Mouse (Mus musculus): ENCODE results near the gene Selenoi. TPM values are rescaled to one million over a fixed set of nuclear protein-coding genes. Genes with fewer than 3 reads are reported as not detected.
"Not testable (repeated sequence)": the region's sequence is repeated elsewhere in the genome, so short reads cannot be mapped to it uniquely, and the experiment has no call there.

Gene Selenoi
- polyA plus RNA-seq, 1 experiment from 2014 or later = 21.8 TPM

- Histone ChIP-seq H3K9ac (ENCODE audit: low read length) (no peak overlapping the region), H3K9me3 (ENCODE audit: control insufficient read depth, low read length) (no peaks in the 10 kb centered on the region), H3K27ac (ENCODE audit: low read depth, low read length) (no peak overlapping the region), H3K4me3 (ENCODE audit: low read depth, low read length) (no peak overlapping the region), H3K27me3 (ENCODE audit: control insufficient read depth, insufficient read depth, low read length) (no peaks in the 10 kb centered on the region), H3K4me1 (ENCODE audit: control insufficient read depth, insufficient read depth, low read length) (no peaks in the 10 kb centered on the region), H3K4me2 (no peak overlapping the region), H3K36me3 (ENCODE audit: control insufficient read depth, insufficient read depth, low read length) (no peaks in the 10 kb centered on the region)
- DNase-seq (ENCODE audit: low spot score, missing footprints) = no peak
- ATAC-seq (ENCODE audit: low FRiP score) = no peak
- WGBS = 63% methylated on average over 3 of the region's 3 CpGs
Observed at GRCm38 (mm10) chr5:30205034-30205433, 27.3 kb upstream of the Selenoi start.

DNA sequence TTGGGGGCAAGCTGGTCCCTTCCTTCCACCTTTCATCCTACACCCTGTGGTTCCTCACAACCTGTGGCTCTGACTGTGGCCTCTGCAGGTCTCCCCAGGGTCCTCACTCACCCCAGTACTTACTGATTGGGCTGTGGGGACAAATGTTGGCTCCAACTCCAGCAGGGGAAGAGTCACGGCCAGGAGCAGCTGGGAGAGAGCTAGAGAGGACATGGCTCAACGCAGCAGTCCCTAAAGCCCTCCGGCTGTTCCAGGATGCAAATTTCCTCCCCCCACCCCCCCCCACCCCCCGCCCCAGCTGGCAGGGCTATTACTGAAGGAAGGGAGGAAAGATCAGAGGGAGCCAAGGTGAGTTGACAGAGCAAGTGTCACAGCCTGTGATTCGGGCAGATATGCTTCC is 26.9 kb upstream of the Selenoi start, which contains the start of gene Adgrf3:
Adgrf3 (minus strand) TSS at position 230 of the 400 bp plus-strand sequence.
- DNase-seq (ENCODE audit: low spot score, missing footprints) = no peak
- H3K9ac ChIP-seq (ENCODE audit: low read length) = no peak within 1 kb of the TSS
- no peak for ATAC-seq (ENCODE audit: low FRiP score)
- H3K36me3 ChIP-seq (ENCODE audit: control insufficient read depth, insufficient read depth, low read length) = no peaks in the 10 kb centered on the region
- no peak within 1 kb of the TSS for H3K27ac ChIP-seq (ENCODE audit: low read depth, low read length)
- H3K9me3 ChIP-seq (ENCODE audit: control insufficient read depth, low read length) = no peaks in the 10 kb centered on the region
- no peaks in the 10 kb centered on the region for H3K4me1 ChIP-seq (ENCODE audit: control insufficient read depth, insufficient read depth, low read length)
- WGBS = 52% methylated on average over 5 of the region's 5 CpGs
- no peak within 1 kb of the TSS for H3K4me3 ChIP-seq (ENCODE audit: low read depth, low read length)
- no peak within 1 kb of the TSS for H3K4me2 ChIP-seq
- no peaks in the 10 kb centered on the region for H3K27me3 ChIP-seq (ENCODE audit: control insufficient read depth, insufficient read depth, low read length)

DNA sequence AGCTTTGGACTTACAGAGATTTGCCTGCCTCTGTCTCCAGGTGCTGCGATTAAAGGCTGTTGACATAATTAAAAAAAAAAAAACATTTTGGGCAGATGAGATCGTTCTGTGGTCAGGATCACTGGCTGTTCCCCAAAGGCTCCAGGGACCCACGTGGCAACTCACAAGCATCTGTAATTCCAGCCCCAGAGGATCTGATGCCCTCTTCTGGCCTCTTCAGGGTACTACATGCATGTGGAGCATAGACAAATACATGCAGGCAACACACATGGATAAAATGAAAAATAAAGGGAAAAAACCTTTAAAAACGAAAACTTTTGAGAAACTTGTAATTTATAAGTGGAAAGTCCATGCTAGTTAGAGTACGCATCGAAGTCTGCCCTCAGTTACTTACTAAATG is 25.1 kb upstream of the Selenoi start:
- DNase-seq (ENCODE audit: low spot score, missing footprints) (no peak), ATAC-seq (ENCODE audit: low FRiP score) (no peak)
- H3K36me3 ChIP-seq (ENCODE audit: control insufficient read depth, insufficient read depth, low read length) = no peaks in the 10 kb centered on the region
- H3K4me2 ChIP-seq = no peak overlapping the region
- H3K9me3 ChIP-seq (ENCODE audit: control insufficient read depth, low read length) = no peaks in the 10 kb centered on the region
- no peak overlapping the region for H3K27ac ChIP-seq (ENCODE audit: low read depth, low read length)
- H3K4me1 ChIP-seq (ENCODE audit: control insufficient read depth, insufficient read depth, low read length) = no peaks in the 10 kb centered on the region
- no peak overlapping the region for H3K4me3 ChIP-seq (ENCODE audit: low read depth, low read length)
- no peak overlapping the region for H3K9ac ChIP-seq (ENCODE audit: low read length)
- no peaks in the 10 kb centered on the region for H3K27me3 ChIP-seq (ENCODE audit: control insufficient read depth, insufficient read depth, low read length)
- 68% methylated on average over 6 of the region's 6 CpGs for WGBS

DNA sequence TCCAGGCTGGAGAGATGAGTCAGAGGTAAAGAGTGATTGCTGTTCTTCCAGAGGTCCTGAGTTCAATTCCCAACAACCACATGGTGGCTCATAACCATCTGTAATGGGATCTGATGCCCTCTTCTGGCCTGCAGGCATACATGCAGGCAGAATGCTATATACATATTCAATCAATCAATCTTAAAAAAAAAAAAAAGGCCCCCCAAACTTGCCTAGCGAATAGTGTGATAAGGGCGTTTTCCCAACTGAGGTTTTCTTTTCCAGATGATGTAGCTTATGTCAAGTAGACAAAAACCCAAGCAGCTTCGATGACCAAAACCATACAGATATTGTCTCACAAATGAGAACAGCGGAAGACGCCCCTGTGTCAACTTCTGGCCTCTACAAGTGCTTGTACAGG is 21.6 kb upstream of the Selenoi start:
- H3K9ac ChIP-seq (ENCODE audit: low read length); H3K27me3 ChIP-seq (ENCODE audit: control insufficient read depth, insufficient read depth, low read length); H3K27ac ChIP-seq (ENCODE audit: low read depth, low read length); DNase-seq (ENCODE audit: low spot score, missing footprints); H3K4me2 ChIP-seq; H3K4me3 ChIP-seq (ENCODE audit: low read depth, low read length); H3K36me3 ChIP-seq (ENCODE audit: control insufficient read depth, insufficient read depth, low read length); H3K9me3 ChIP-seq (ENCODE audit: control insufficient read depth, low read length); ATAC-seq (ENCODE audit: low FRiP score); H3K4me1 ChIP-seq (ENCODE audit: control insufficient read depth, insufficient read depth, low read length): not testable (repeated sequence)
- 87% methylated on average over 5 of the region's 5 CpGs for WGBS

- no peak for ATAC-seq (ENCODE audit: low FRiP score)
- Histone ChIP-seq H3K36me3 (ENCODE audit: control insufficient read depth, insufficient read depth, low read length) (no peaks in the 10 kb centered on the region), H3K4me3 (ENCODE audit: low read depth, low read length) (no peak overlapping the region), H3K27me3 (ENCODE audit: control insufficient read depth, insufficient read depth, low read length) (no peaks in the 10 kb centered on the region), H3K9me3 (ENCODE audit: control insufficient read depth, low read length) (no peaks in the 10 kb centered on the region), H3K27ac (ENCODE audit: low read depth, low read length) (no peak overlapping the region), H3K9ac (ENCODE audit: low read length) (no peak overlapping the region), H3K4me1 (ENCODE audit: control insufficient read depth, insufficient read depth, low read length) (no peaks in the 10 kb centered on the region), H3K4me2 (no peak overlapping the region)
- 13% methylated on average over 4 of the region's 4 CpGs for WGBS
- DNase-seq (ENCODE audit: low spot score, missing footprints) = peak; percentile 89
Observed at GRCm38 (mm10) chr5:30214889-30215288, 17.5 kb upstream of the Selenoi start.

DNA sequence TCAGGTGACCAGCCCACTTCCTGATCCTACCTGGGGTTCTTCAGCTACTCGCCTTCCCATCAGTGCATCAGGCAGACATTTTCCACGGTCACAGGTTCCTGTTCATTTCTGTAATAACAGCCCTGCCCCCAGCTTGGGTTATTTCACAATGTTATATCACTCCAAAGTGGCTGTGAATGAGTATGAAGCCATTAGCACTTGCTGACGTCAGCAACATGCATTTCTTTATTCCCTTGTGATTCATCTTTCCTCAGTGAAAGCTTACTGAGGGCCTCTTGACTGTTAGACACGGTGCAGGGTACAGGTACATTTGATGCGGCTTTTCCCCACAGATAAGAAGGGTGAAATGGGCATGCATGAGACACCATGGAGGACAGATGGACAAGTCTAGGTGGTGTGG is 16.4 kb upstream of the Selenoi start:
- H3K36me3 ChIP-seq (ENCODE audit: control insufficient read depth, insufficient read depth, low read length) = no peaks in the 10 kb centered on the region
- H3K27me3 ChIP-seq (ENCODE audit: control insufficient read depth, insufficient read depth, low read length) = no peaks in the 10 kb centered on the region
- H3K4me3 ChIP-seq (ENCODE audit: low read depth, low read length) = no peak overlapping the region
- H3K4me1 ChIP-seq (ENCODE audit: control insufficient read depth, insufficient read depth, low read length) = no peaks in the 10 kb centered on the region
- DNase-seq (ENCODE audit: low spot score, missing footprints) (no peak), ATAC-seq (ENCODE audit: low FRiP score) (no peak)
- WGBS = 83% methylated on average over 5 of the region's 5 CpGs
- H3K9me3 ChIP-seq (ENCODE audit: control insufficient read depth, low read length) = no peaks in the 10 kb centered on the region
- H3K9ac ChIP-seq (ENCODE audit: low read length) = no peak overlapping the region
- H3K27ac ChIP-seq (ENCODE audit: low read depth, low read length) = no peak overlapping the region
- no peak overlapping the region for H3K4me2 ChIP-seq

GRCm38 (mm10) chr5:30219715-30220114 is 12.7 kb upstream of the Selenoi start:
- Histone ChIP-seq H3K9me3 (ENCODE audit: control insufficient read depth, low read length) (no peaks in the 10 kb centered on the region), H3K27ac (ENCODE audit: low read depth, low read length) (no peak overlapping the region), H3K4me2 (no peak overlapping the region), H3K4me3 (ENCODE audit: low read depth, low read length) (no peak overlapping the region), H3K36me3 (ENCODE audit: control insufficient read depth, insufficient read depth, low read length) (no peaks in the 10 kb centered on the region), H3K27me3 (ENCODE audit: control insufficient read depth, insufficient read depth, low read length) (no peaks in the 10 kb centered on the region), H3K9ac (ENCODE audit: low read length) (no peak overlapping the region), H3K4me1 (ENCODE audit: control insufficient read depth, insufficient read depth, low read length) (no peaks in the 10 kb centered on the region)
- WGBS = 90% methylated on average over 2 of the region's 2 CpGs
- ATAC-seq (ENCODE audit: low FRiP score) (no peak), DNase-seq (ENCODE audit: low spot score, missing footprints) (peak; percentile 33)

DNA sequence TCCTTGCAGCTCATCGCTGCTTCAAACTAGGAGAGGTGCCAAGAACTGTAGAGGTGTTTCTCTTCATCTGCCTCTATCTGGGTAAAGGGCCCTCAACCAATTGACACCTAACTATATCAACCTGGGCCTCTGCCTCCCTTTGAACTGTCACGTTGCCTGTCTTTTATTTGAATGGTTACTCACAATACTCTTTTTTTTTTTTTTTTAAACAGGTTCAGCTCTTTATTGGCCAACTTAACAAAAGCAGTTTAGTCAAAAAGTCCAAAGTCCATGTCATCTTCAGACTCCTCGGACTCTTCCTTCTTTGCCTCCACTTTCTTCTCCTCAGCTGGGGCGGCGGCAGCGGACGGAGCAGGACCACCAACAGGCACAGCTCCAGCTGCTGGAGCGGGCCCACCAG is 11.7 kb upstream of the Selenoi start:
- Histone ChIP-seq H3K27ac (ENCODE audit: low read depth, low read length) (no peak overlapping the region), H3K36me3 (ENCODE audit: control insufficient read depth, insufficient read depth, low read length) (no peaks in the 10 kb centered on the region), H3K4me2 (no peak overlapping the region), H3K27me3 (ENCODE audit: control insufficient read depth, insufficient read depth, low read length) (no peaks in the 10 kb centered on the region), H3K9me3 (ENCODE audit: control insufficient read depth, low read length) (no peaks in the 10 kb centered on the region), H3K4me3 (ENCODE audit: low read depth, low read length) (no peak overlapping the region), H3K9ac (ENCODE audit: low read length) (no peak overlapping the region), H3K4me1 (ENCODE audit: control insufficient read depth, insufficient read depth, low read length) (no peaks in the 10 kb centered on the region)
- ATAC-seq (ENCODE audit: low FRiP score) = no peak
- peak; percentile 53 for DNase-seq (ENCODE audit: low spot score, missing footprints)
- whole genome bisulfite sequencing = 89% methylated on average over 8 of the region's 8 CpGs

DNA sequence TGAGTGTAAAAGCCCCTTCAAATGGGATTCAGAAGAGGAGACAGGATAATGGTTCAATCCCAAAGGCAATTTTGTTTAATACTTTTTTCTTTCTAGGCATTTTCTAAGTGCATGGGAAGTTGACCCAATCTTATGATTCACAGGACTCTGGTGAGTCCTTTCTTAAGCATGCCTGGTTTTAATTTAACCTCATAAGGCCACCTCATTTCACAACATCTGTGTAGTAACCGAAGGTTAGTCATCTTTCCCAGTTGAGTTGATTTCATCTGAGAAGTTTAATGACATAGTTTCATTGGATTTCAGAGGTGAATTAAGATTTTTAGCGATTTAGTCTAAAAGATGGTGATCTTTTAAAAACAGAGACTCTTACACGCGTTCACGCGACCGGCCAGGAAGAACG is 9.7 kb upstream of the Selenoi start:
- H3K27ac ChIP-seq (ENCODE audit: low read depth, low read length) = no peak overlapping the region
- no peak for ATAC-seq (ENCODE audit: low FRiP score)
- H3K4me1 ChIP-seq (ENCODE audit: control insufficient read depth, insufficient read depth, low read length) = no peaks in the 10 kb centered on the region
- no peaks in the 10 kb centered on the region for H3K9me3 ChIP-seq (ENCODE audit: control insufficient read depth, low read length)
- H3K9ac ChIP-seq (ENCODE audit: low read length) = no peak overlapping the region
- H3K36me3 ChIP-seq (ENCODE audit: control insufficient read depth, insufficient read depth, low read length) = no peaks in the 10 kb centered on the region
- 97% methylated on average over 8 of the region's 8 CpGs for WGBS
- DNase-seq (ENCODE audit: low spot score, missing footprints) = peak; percentile 47
- no peaks in the 10 kb centered on the region for H3K27me3 ChIP-seq (ENCODE audit: control insufficient read depth, insufficient read depth, low read length)
- H3K4me2 ChIP-seq = no peak overlapping the region
- no peak overlapping the region for H3K4me3 ChIP-seq (ENCODE audit: low read depth, low read length)

- Histone ChIP-seq H3K9me3 (ENCODE audit: control insufficient read depth, low read length) (no peaks in the 10 kb centered on the region), H3K4me3 (ENCODE audit: low read depth, low read length) (no peak overlapping the region), H3K27me3 (ENCODE audit: control insufficient read depth, insufficient read depth, low read length) (no peaks in the 10 kb centered on the region), H3K27ac (ENCODE audit: low read depth, low read length) (no peak overlapping the region), H3K4me1 (ENCODE audit: control insufficient read depth, insufficient read depth, low read length) (peaks cover 13% of the 10 kb centered on the region), H3K9ac (ENCODE audit: low read length) (no peak overlapping the region), H3K4me2 (no peak overlapping the region), H3K36me3 (ENCODE audit: control insufficient read depth, insufficient read depth, low read length) (no peaks in the 10 kb centered on the region)
- peak; percentile 57 for DNase-seq (ENCODE audit: low spot score, missing footprints)
- 84% methylated on average over 4 of the region's 4 CpGs for WGBS
- ATAC-seq (ENCODE audit: low FRiP score) = no peak
Observed at GRCm38 (mm10) chr5:30230901-30231300, 1.5 kb upstream of the Selenoi start.
